Mouse (Mus musculus) kidney, embryonic 14.5 days (tissue): ENCODE results near the gene Lcor. TPM values are rescaled to one million over a fixed set of nuclear protein-coding genes. Genes with fewer than 3 reads are reported as not detected.

Source experiments
- ATAC-seq: fragments of 200-750 bp; cut with Nextera tagmentation; 2 replicates; pipeline ENCODE4 v1.8.0; 2017; ENCODE audit warnings: moderate number of reproducible peaks, mild to moderate bottlenecking, moderate TSS enrichment, moderate library complexity; ENCODE audit not compliant: low FRiP score, low TSS enrichment
- H3K27ac ChIP-seq: fragments of 300-500 bp; sonication (generic); 2 replicates; pipeline ENCODE4 v1.5.1; 2014; ENCODE audit warnings: low read depth, mild to moderate bottlenecking, low read length, moderate library complexity, mixed read lengths
- H3K27me3 ChIP-seq: fragments of 300-500 bp; sonication (generic); 2 replicates; pipeline ENCODE4 v1.6.1; 2014; ENCODE audit warnings: mild to moderate bottlenecking, low read length; ENCODE audit not compliant: control insufficient read depth, insufficient read depth
- H3K36me3 ChIP-seq: fragments of 300-500 bp; sonication (generic); 2 replicates; pipeline ENCODE4 v1.6.1; 2014; ENCODE audit warnings: low read length, mixed read lengths; ENCODE audit not compliant: control insufficient read depth, insufficient read depth
- H3K4me1 ChIP-seq: fragments of 300-500 bp; sonication (generic); 2 replicates; pipeline ENCODE4 v1.6.1; 2014; ENCODE audit warnings: low read length, mixed read lengths; ENCODE audit not compliant: control insufficient read depth, insufficient read depth
- H3K4me2 ChIP-seq: fragments of 300-500 bp; sonication (generic); replicated peaks from 2 replicates; pipeline ENCODE4 v1.6.1; 2014; ENCODE audit warnings: low read depth, mild to moderate bottlenecking, low read length
- H3K4me3 ChIP-seq: fragments of 300-500 bp; sonication (generic); 2 replicates; pipeline ENCODE4 v1.5.1; 2014; ENCODE audit warnings: mild to moderate bottlenecking, low read length
- H3K9ac ChIP-seq: fragments of 300-500 bp; sonication (generic); 2 replicates; pipeline ENCODE4 v1.6.1; 2014; ENCODE audit warnings: low read depth, mild to moderate bottlenecking, low read length, moderate library complexity
- H3K9me3 ChIP-seq: fragments of 300-500 bp; sonication (generic); 2 replicates; pipeline ENCODE4 v1.6.1; 2016; ENCODE audit warnings: low read length; ENCODE audit not compliant: control insufficient read depth
- WGBS: fragments of 180-500 bp; shearing (Covaris S2); extraction: QIAGEN DNeasy Blood & Tissue Kit; methylation state at CpG from one replicate; pipeline ENCODE4 v1.1.7; 2014; 5-methylcytosine and 5-hydroxymethylcytosine counted together
- polyA plus RNA-seq: library from polyadenylated mRNA; unstranded; fragments of >200 nt; fragmentation: Nextera tagmentation; extraction: Ambion mirVana; gene quantifications from 2 replicates; pipeline ENCODE4 v1.2.1, GENCODE M21; 2014

Gene Lcor
- polyA plus RNA-seq, 1 experiment from 2014 or later, result 19.7 TPM

GRCm38 (mm10) chr19:41519121-41519520, 36.7 kb downstream of the Lcor start:
- H3K27ac ChIP-seq, result no peak overlapping the region
- no peak overlapping the region for H3K9ac ChIP-seq
- H3K9me3 ChIP-seq, result no peaks in the 10 kb centered on the region
- WGBS, result 87% methylated on average over 6 of the region's 6 CpGs
- no peak overlapping the region for H3K4me3 ChIP-seq
- H3K4me2 ChIP-seq, result no peak overlapping the region
- H3K36me3 ChIP-seq, result no peaks in the 10 kb centered on the region
- H3K27me3 ChIP-seq, result no peaks in the 10 kb centered on the region
- H3K4me1 ChIP-seq, result no peaks in the 10 kb centered on the region
- ATAC-seq, result no peak

GRCm38 (mm10) chr19:41522246-41522645, 39.8 kb downstream of the Lcor start:
- WGBS, result 80% methylated on average over 2 of the region's 2 CpGs
- H3K4me3 ChIP-seq, result no peak overlapping the region
- H3K27me3 ChIP-seq, result no peaks in the 10 kb centered on the region
- no peak overlapping the region for H3K9ac ChIP-seq
- H3K9me3 ChIP-seq, result no peaks in the 10 kb centered on the region
- no peaks in the 10 kb centered on the region for H3K4me1 ChIP-seq
- no peak overlapping the region for H3K4me2 ChIP-seq
- no peak for ATAC-seq
- no peaks in the 10 kb centered on the region for H3K36me3 ChIP-seq
- H3K27ac ChIP-seq, result no peak overlapping the region

- ATAC-seq, result no peak
- Histone ChIP-seq H3K36me3 (no peaks in the 10 kb centered on the region), H3K4me2 (no peak overlapping the region), H3K4me1 (no peaks in the 10 kb centered on the region), H3K9ac (no peak overlapping the region), H3K4me3 (no peak overlapping the region), H3K9me3 (no peaks in the 10 kb centered on the region), H3K27me3 (no peaks in the 10 kb centered on the region), H3K27ac (no peak overlapping the region)
- WGBS, result 77% methylated on average over 3 of the region's 3 CpGs
Measured at GRCm38 (mm10) chr19:41523798-41524563, 41.5 kb downstream of the Lcor start.

- H3K9ac ChIP-seq, result no peak overlapping the region
- no peak overlapping the region for H3K27ac ChIP-seq
- ATAC-seq, result no peak
- no peak overlapping the region for H3K4me2 ChIP-seq
- H3K4me3 ChIP-seq, result no peak overlapping the region
- no peaks in the 10 kb centered on the region for H3K27me3 ChIP-seq
- no peaks in the 10 kb centered on the region for H3K36me3 ChIP-seq
- 93% methylated on average over 3 of the region's 3 CpGs for WGBS
- no peaks in the 10 kb centered on the region for H3K9me3 ChIP-seq
- no peaks in the 10 kb centered on the region for H3K4me1 ChIP-seq
Measured at GRCm38 (mm10) chr19:41529169-41529568, 46.7 kb downstream of the Lcor start.

GRCm38 (mm10) chr19:41534021-41534420, 51.6 kb downstream of the Lcor start:
- Histone ChIP-seq H3K27me3 (no peaks in the 10 kb centered on the region), H3K4me1 (no peaks in the 10 kb centered on the region), H3K9me3 (no peaks in the 10 kb centered on the region), H3K4me2 (no peak overlapping the region), H3K27ac (no peak overlapping the region), H3K36me3 (no peaks in the 10 kb centered on the region), H3K9ac (no peak overlapping the region), H3K4me3 (no peak overlapping the region)
- no peak for ATAC-seq
- 88% methylated on average over 3 of the region's 3 CpGs for WGBS

- WGBS, result 81% methylated on average over 4 of the region's 4 CpGs
- Histone ChIP-seq H3K9ac (no peak overlapping the region), H3K9me3 (no peaks in the 10 kb centered on the region), H3K4me3 (no peak overlapping the region), H3K4me2 (no peak overlapping the region), H3K27ac (no peak overlapping the region), H3K4me1 (no peaks in the 10 kb centered on the region), H3K36me3 (peaks cover 33% of the 10 kb centered on the region), H3K27me3 (no peaks in the 10 kb centered on the region)
- ATAC-seq, result no peak
Measured at GRCm38 (mm10) chr19:41556981-41557380, 74.5 kb downstream of the Lcor start.

GRCm38 (mm10) chr19:41557491-41557890, 75.1 kb downstream of the Lcor start:
- Histone ChIP-seq H3K9ac (no peak overlapping the region), H3K4me3 (no peak overlapping the region), H3K27me3 (no peaks in the 10 kb centered on the region), H3K36me3 (peaks cover 31% of the 10 kb centered on the region), H3K4me2 (no peak overlapping the region), H3K9me3 (no peaks in the 10 kb centered on the region), H3K27ac (no peak overlapping the region), H3K4me1 (no peaks in the 10 kb centered on the region)
- WGBS, result 85% methylated on average over 4 of the region's 4 CpGs
- no peak for ATAC-seq

- Histone ChIP-seq H3K27ac (no peak overlapping the region), H3K4me1 (no peaks in the 10 kb centered on the region; the same call in 1 of the 2 replicates), H3K9me3 (no peaks in the 10 kb centered on the region), H3K9ac (no peak overlapping the region), H3K4me2 (no peak overlapping the region), H3K36me3 (peaks cover 27% of the 10 kb centered on the region), H3K27me3 (no peaks in the 10 kb centered on the region), H3K4me3 (no peak overlapping the region)
- 89% methylated on average over 9 of the region's 9 CpGs for WGBS
- no peak for ATAC-seq
Measured at GRCm38 (mm10) chr19:41558891-41559486, 76.6 kb downstream of the Lcor start.

GRCm38 (mm10) chr19:41560856-41561255, 78.4 kb downstream of the Lcor start:
- Histone ChIP-seq H3K27ac (no peak overlapping the region), H3K36me3 (peaks cover 22% of the 10 kb centered on the region), H3K27me3 (no peaks in the 10 kb centered on the region), H3K4me3 (no peak overlapping the region), H3K4me1 (no peaks in the 10 kb centered on the region; the same call in 1 of the 2 replicates), H3K9ac (no peak overlapping the region), H3K9me3 (no peaks in the 10 kb centered on the region), H3K4me2 (no peak overlapping the region)
- WGBS, result 93% methylated on average over 3 of the region's 3 CpGs
- ATAC-seq, result no peak
